ENCODE assay signal across 9 mouse cellular contexts in the genomic region with DNA sequence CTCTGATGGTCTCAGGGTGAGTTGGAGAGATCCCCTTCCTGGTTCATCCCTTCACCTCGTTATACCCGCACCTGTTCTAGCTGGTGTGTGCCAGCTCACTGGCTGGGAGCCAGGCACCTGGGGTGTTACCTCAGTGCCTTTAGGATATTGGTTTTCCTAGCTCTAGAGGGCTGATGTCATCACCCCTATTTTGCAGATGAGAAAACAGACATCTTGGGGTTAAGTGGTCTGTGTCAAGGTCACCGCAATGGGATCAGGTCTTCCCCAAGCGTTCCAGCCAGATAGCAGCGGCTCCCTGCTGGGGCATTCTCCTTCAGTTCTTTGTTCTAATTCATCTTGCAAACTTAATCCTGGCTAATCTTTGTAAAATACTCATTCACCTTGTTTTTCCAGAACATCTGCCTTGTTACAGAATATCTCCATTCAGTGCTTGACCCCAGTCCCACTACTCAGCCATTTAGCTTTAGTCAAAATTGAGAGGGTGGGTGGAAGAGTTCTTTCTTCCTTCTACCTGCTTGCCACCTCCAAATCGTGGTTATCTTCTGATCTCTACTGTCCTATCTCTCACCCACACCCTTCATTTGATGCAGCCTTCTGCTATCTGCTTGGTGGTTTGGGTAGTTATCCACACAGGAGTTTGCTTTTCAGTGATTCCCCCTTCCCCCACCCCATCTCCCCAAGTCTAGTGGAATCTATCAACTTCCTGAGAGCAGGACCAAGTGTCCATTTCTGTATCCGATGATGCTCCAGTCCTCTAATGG.
DNase-seq lines count a peak whose midpoint lies in the region; ATAC-seq and TF ChIP-seq lines count a peak whose summit lies in the region.
"Had no signal": no experiment of that assay in that cellular context is flagged by ENCODE, and none has a peak within 500 bp of the region (broad histone marks: within the 10 kb centered on the region; RNA-seq: fewer than 3 reads in every experiment).

No protein-coding gene starts in this region.

- DNase-seq in forebrain, postnatal 0 days: no peak
- no peak for DNase-seq in liver
- peak; percentile 91 for DNase-seq in cerebellum, adult 9-11 months
- peak; percentile 51 for DNase-seq in retina, embryonic 14.5 days (ENCODE audit: low spot score)
- no peak for DNase-seq in left cerebral cortex, postnatal 36 days (ENCODE audit: low spot score in 2 of 2)

- peaks cover 90% of the 10 kb centered on the region for H3K4me1 ChIP-seq in forebrain, embryonic 15.5 days
- peaks cover 39% of the 10 kb centered on the region for H3K4me1 ChIP-seq in forebrain, postnatal 0 days (ENCODE audit: insufficient read depth)
- H3K4me1 ChIP-seq in liver, embryonic 12.5 days: peaks cover 95% of the 10 kb centered on the region

- H3K9ac ChIP-seq in forebrain, embryonic 15.5 days (replicated peaks): no peak overlapping the region
- H3K9ac ChIP-seq in forebrain, postnatal 0 days: no peak overlapping the region
- no peak overlapping the region for H3K9ac ChIP-seq in liver, embryonic 12.5 days

- no peak overlapping the region for H3K4me2 ChIP-seq in forebrain, embryonic 15.5 days (replicated peaks)
- no peak overlapping the region for H3K4me2 ChIP-seq in forebrain, postnatal 0 days (ENCODE audit: low read depth)
- H3K4me2 ChIP-seq in liver, embryonic 12.5 days: peak overlapping the region; percentile 97; the same call in 1 of the 2 replicates

- H3K36me3 ChIP-seq in forebrain, embryonic 15.5 days: no peaks in the 10 kb centered on the region
- H3K36me3 ChIP-seq in forebrain, postnatal 0 days (ENCODE audit: insufficient read depth): 0 out of 2 replicates have a peak, but pooled peaks cover 5% of the 10 kb centered on the region
- peaks cover 10% of the 10 kb centered on the region; the same call in 1 of the 2 replicates for H3K36me3 ChIP-seq in liver, embryonic 12.5 days

- ATAC-seq in forebrain, embryonic 15.5 days (replicated peaks): no peak
- no peak for ATAC-seq in forebrain, postnatal 0 days
- no peak for ATAC-seq in liver, embryonic 12.5 days
- ATAC-seq in megakaryocyte progenitor cell, adult 5-6 weeks (replicated peaks; ENCODE audit: poor library complexity): no peak

- H3K4me3 ChIP-seq in forebrain, embryonic 15.5 days: no peak overlapping the region
- no peak overlapping the region for H3K4me3 ChIP-seq in forebrain, postnatal 0 days (ENCODE audit: low read depth, low read length)
- H3K4me3 ChIP-seq in liver, embryonic 12.5 days: peak overlapping the region; percentile 67; the same call in 1 of the 2 replicates

- intact Hi-C loops in left cerebral cortex, postnatal 36 days (cut with DNase I): no loop called here

- no peaks in the 10 kb centered on the region for H3K9me3 ChIP-seq in forebrain, embryonic 15.5 days
- H3K9me3 ChIP-seq in forebrain, postnatal 0 days (ENCODE audit: low read length): no peaks in the 10 kb centered on the region
- H3K9me3 ChIP-seq in liver, embryonic 12.5 days (replicated peaks): no peaks in the 10 kb centered on the region
- H3K9me3 ChIP-seq: neural tube, embryonic 12.5 days had no signal

- peak overlapping the region; percentile 92 for H3K27ac ChIP-seq in forebrain, embryonic 15.5 days (replicated peaks)
- H3K27ac ChIP-seq in forebrain, postnatal 0 days (ENCODE audit: low read depth, low read length): no peak overlapping the region
- no peak overlapping the region for H3K27ac ChIP-seq in liver, embryonic 12.5 days
- H3K27ac ChIP-seq: neural tube, embryonic 12.5 days had no signal

- H3K27me3 ChIP-seq in forebrain, embryonic 15.5 days: no peaks in the 10 kb centered on the region
- no peaks in the 10 kb centered on the region for H3K27me3 ChIP-seq in forebrain, postnatal 0 days (ENCODE audit: insufficient read depth, low read length)
- no peaks in the 10 kb centered on the region for H3K27me3 ChIP-seq in liver, embryonic 12.5 days (replicated peaks)
- H3K27me3 ChIP-seq: neural tube, embryonic 12.5 days had no signal

- 20% methylated on average over 7 of the region's 7 CpGs for WGBS in forebrain, embryonic 15.5 days
- 29% methylated on average over 7 of the region's 7 CpGs for WGBS in forebrain, postnatal 0 days
- 40% methylated on average over 7 of the region's 7 CpGs for WGBS in liver, embryonic 12.5 days (ENCODE audit: insufficient replicate concordance)

- no peak for TF ChIP-seq CTCF in forebrain, postnatal 0 days (IDR thresholded peaks at IDR 0.05; ENCODE audit: low read depth)

Comparison
In these comparisons a context has a peak if more than half of its experiments do, and no peak if none do; other contexts are left out.
1. DNase-seq: peak in cerebellum, adult 9-11 months (single experiment) and retina, embryonic 14.5 days (single experiment); none in forebrain, postnatal 0 days (single experiment), liver (single experiment) and left cerebral cortex, postnatal 36 days (0 of 2).